Mouse (Mus musculus) bone marrow, adult 2 months (tissue): Measurements from ENCODE around the gene Elovl5.

Experiments used
- CTCF ChIP-seq: fragments of 200-500 bp; IDR thresholded peaks from 2 replicates; pipeline ENCODE4 v1.5.1; 2011; ENCODE audit warnings: low read length, control low read depth; ENCODE audit not compliant: control insufficient read depth, insufficient read depth
- POLR2A ChIP-seq: fragments of 200-500 bp; IDR thresholded peaks from 2 replicates; pipeline ENCODE4 v1.6.1; 2011; ENCODE audit warnings: low read depth, mild to moderate bottlenecking, control low read depth, low read length, borderline replicate concordance; ENCODE audit not compliant: control insufficient read depth

DNA sequence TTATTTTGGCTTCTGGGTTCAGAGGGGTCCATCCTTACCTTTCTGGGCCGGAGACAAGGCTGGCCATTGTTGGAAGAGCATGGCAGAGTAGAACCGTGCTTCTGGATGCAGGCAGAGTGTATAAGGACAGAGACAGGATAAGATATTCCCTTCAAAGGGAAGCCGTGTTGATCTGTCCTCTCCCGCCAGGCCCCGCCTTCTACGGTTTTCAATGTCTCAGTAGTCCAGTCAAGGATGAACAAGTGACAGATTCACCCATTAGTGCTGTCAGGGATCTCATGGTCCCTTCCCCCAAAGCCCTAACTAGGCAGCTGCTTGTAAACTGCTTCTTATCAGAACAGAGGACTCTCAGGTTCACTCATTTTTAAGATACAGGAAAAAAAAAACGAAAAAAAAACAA is 41.2 kb downstream of the Elovl5 start:
- TF ChIP-seq CTCF (no peak), POLR2A (no peak)
